Mouse (Mus musculus): ENCODE results near the gene 4931428L18Rik. TPM values are rescaled to one million over a fixed set of nuclear protein-coding genes. Genes with fewer than 3 reads are reported as not detected.

The 4931428L18Rik gene
- polyA plus RNA-seq, 1 experiment from 2014 or later, result not detected

DNA sequence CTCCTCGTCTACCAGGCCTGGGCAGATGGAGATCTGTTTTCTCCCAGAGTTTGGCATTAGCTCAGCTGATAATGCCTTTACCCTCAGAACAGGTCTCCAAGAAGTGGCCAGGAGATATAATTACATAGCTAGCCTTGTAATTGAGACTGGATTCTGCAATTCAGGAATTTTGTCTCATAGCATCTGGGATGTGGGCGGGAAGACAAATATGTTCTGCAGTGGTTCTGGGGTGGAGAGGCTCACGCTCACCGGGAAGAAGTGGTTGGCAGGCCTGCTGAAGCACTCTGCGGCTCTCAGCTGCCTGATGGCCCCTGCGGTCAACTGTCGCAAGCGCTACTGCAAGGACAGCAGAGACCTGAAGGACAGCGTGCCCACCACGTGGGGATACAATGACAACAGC lies 18.7 kb downstream of the 4931428L18Rik start:
- WGBS, result 87% methylated on average over 10 of the region's 10 CpGs
- H3K27ac ChIP-seq (ENCODE audit: low read length), result no peak overlapping the region

DNA sequence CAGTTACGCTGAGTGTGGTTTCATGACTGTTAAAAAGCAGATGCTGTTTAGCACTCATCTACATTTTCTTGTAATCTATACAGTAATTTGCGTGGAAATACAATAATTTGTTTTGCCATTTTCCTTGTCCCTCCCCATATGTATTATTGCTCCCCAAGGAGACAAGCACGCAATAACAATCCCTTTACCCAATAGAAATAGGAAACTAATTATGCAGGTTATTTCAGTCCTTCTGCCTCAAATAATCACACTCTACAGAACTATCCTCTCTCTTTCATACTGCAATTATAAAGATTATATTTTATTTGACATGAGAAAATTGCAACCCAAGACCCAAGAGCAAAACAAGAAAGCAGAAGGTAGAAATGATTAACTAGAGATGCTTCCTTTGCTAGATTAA lies 25.5 kb downstream of the 4931428L18Rik start:
- ATAC-seq (ENCODE audit: insufficient number of reproducible peaks, insufficient read depth, low FRiP score, low read depth), result no peak
- Histone ChIP-seq H3K9ac (replicated peaks; ENCODE audit: low read depth, low read length) (no peak overlapping the region), H3K4me2 (replicated peaks; ENCODE audit: low read depth, low read length) (no peak overlapping the region), H3K9me3 (ENCODE audit: control insufficient read depth, low read depth, low read length) (no peaks in the 10 kb centered on the region), H3K4me1 (ENCODE audit: control insufficient read depth, insufficient read depth, low read length) (no peaks in the 10 kb centered on the region), H3K4me3 (ENCODE audit: low read depth, low read length) (no peak overlapping the region), H3K27ac (ENCODE audit: low read length) (no peak overlapping the region), H3K27me3 (ENCODE audit: control insufficient read depth, insufficient read depth, low read length) (no peaks in the 10 kb centered on the region), H3K36me3 (ENCODE audit: control insufficient read depth, insufficient read depth, low read length) (no peaks in the 10 kb centered on the region)
- 97% methylated on average over 3 of the region's 3 CpGs for WGBS

More for the DNA sequence above, 18.7 kb downstream of the 4931428L18Rik start:
- Histone ChIP-seq H3K27me3 (ENCODE audit: control insufficient read depth, insufficient read depth, low read length) (no peaks in the 10 kb centered on the region), H3K9ac (replicated peaks; ENCODE audit: low read depth, low read length) (no peak overlapping the region), H3K9me3 (ENCODE audit: control insufficient read depth, low read depth, low read length) (no peaks in the 10 kb centered on the region), H3K4me2 (replicated peaks; ENCODE audit: low read depth, low read length) (no peak overlapping the region), H3K36me3 (ENCODE audit: control insufficient read depth, insufficient read depth, low read length) (no peaks in the 10 kb centered on the region), H3K4me3 (ENCODE audit: low read depth, low read length) (no peak overlapping the region), H3K4me1 (ENCODE audit: control insufficient read depth, insufficient read depth, low read length) (no peaks in the 10 kb centered on the region)
- ATAC-seq (ENCODE audit: insufficient number of reproducible peaks, insufficient read depth, low FRiP score, low read depth), result no peak

DNA sequence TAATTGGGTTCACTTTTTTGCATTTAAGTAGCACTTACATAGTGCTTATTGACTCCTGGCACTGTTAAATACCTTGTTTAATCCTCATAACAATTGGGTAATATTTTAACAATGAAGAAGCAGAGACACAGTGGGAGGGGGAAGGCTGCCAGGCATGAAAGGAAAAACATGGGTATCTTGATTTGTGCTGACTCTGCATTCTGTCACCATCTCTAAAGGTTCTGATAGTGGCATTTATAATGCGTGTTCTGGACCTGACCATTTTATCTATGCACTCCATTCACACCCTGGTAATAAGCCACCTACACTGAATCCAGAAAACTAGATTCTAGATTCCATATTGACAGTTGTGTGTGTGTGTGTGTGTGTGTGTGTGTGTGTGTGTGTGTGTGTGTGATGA lies 26.9 kb downstream of the 4931428L18Rik start:
- H3K4me1 ChIP-seq (ENCODE audit: control insufficient read depth, insufficient read depth, low read length), result no peaks in the 10 kb centered on the region
- H3K27ac ChIP-seq (ENCODE audit: low read length), result no peak overlapping the region
- H3K9me3 ChIP-seq (ENCODE audit: control insufficient read depth, low read depth, low read length), result no peaks in the 10 kb centered on the region
- no peak overlapping the region for H3K4me2 ChIP-seq (replicated peaks; ENCODE audit: low read depth, low read length)
- H3K36me3 ChIP-seq (ENCODE audit: control insufficient read depth, insufficient read depth, low read length), result no peaks in the 10 kb centered on the region
- no peaks in the 10 kb centered on the region for H3K27me3 ChIP-seq (ENCODE audit: control insufficient read depth, insufficient read depth, low read length)
- ATAC-seq (ENCODE audit: insufficient number of reproducible peaks, insufficient read depth, low FRiP score, low read depth), result no peak
- 74% methylated on average over 1 of the region's 1 CpGs for WGBS
- H3K9ac ChIP-seq (replicated peaks; ENCODE audit: low read depth, low read length), result no peak overlapping the region
- H3K4me3 ChIP-seq (ENCODE audit: low read depth, low read length), result no peak overlapping the region

DNA sequence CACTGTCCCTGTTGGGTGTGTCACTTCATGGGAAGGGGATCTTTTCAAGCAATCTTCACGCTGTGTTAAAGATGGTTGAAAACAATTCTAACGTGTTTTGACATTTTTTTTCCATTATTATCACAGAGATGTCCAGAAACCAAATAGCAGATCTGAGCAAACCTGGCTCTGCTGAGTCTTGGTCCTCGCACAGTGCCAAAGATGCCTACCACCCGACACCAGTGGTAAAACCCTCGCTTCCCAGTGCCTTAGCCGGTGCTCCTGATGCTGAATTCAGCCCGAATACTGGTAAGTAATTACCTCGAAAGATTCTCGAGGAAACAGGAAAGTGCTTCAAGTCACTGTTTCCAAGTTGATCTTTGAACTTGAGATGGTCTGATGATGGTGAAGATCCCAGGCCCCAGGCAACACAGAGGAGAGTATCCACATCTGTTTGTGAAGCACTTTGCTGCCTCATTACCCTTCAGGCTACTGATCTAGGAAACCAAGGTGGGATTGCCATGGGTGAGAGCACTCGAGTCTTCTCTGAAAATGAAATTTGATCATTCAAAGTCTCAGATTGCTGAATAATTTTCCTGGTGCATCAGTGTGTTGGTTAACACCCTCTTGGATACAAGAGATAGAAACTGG lies 32.1 kb downstream of the 4931428L18Rik start:
- no peak for ATAC-seq (ENCODE audit: insufficient number of reproducible peaks, insufficient read depth, low FRiP score, low read depth)

DNA sequence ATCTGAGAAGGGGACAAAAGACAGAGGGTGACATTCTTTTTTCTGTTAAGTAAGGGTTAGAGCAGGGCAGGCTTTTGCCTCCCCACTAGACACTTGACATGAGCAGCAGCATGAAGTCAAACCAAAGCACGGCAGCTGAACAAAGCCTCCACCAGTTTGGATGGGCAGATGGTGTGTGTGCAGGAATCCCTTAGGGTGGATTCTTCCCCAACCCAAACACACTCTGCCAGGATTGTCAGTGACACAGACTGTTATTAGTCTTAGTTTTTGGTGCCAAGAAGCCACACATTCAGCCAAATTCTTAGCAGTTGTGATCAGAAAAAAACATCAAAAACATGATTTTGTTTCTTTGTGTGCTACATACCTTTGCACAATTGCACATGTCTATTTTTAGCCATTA lies 44.2 kb downstream of the 4931428L18Rik start:
- H3K36me3 ChIP-seq (ENCODE audit: control insufficient read depth, insufficient read depth, low read length), result no peaks in the 10 kb centered on the region
- H3K9ac ChIP-seq (replicated peaks; ENCODE audit: low read depth, low read length), result no peak overlapping the region
- H3K27ac ChIP-seq (ENCODE audit: low read length), result no peak overlapping the region
- WGBS, result 81% methylated on average over 1 of the region's 1 CpGs
- no peak for ATAC-seq (ENCODE audit: insufficient number of reproducible peaks, insufficient read depth, low FRiP score, low read depth)
- H3K4me3 ChIP-seq (ENCODE audit: low read depth, low read length), result no peak overlapping the region
- no peaks in the 10 kb centered on the region for H3K4me1 ChIP-seq (ENCODE audit: control insufficient read depth, insufficient read depth, low read length)
- no peaks in the 10 kb centered on the region for H3K9me3 ChIP-seq (ENCODE audit: control insufficient read depth, low read depth, low read length)
- H3K4me2 ChIP-seq (replicated peaks; ENCODE audit: low read depth, low read length), result no peak overlapping the region
- no peaks in the 10 kb centered on the region for H3K27me3 ChIP-seq (ENCODE audit: control insufficient read depth, insufficient read depth, low read length)

More for the DNA sequence above, 32.1 kb downstream of the 4931428L18Rik start:
- Histone ChIP-seq H3K9ac (replicated peaks; ENCODE audit: low read depth, low read length) (no peak overlapping the region), H3K36me3 (ENCODE audit: control insufficient read depth, insufficient read depth, low read length) (no peaks in the 10 kb centered on the region), H3K27me3 (ENCODE audit: control insufficient read depth, insufficient read depth, low read length) (no peaks in the 10 kb centered on the region), H3K27ac (ENCODE audit: low read length) (no peak overlapping the region), H3K9me3 (ENCODE audit: control insufficient read depth, low read depth, low read length) (no peaks in the 10 kb centered on the region), H3K4me3 (ENCODE audit: low read depth, low read length) (no peak overlapping the region), H3K4me1 (ENCODE audit: control insufficient read depth, insufficient read depth, low read length) (no peaks in the 10 kb centered on the region), H3K4me2 (replicated peaks; ENCODE audit: low read depth, low read length) (no peak overlapping the region)
- WGBS, result 79% methylated on average over 10 of the region's 10 CpGs

DNA sequence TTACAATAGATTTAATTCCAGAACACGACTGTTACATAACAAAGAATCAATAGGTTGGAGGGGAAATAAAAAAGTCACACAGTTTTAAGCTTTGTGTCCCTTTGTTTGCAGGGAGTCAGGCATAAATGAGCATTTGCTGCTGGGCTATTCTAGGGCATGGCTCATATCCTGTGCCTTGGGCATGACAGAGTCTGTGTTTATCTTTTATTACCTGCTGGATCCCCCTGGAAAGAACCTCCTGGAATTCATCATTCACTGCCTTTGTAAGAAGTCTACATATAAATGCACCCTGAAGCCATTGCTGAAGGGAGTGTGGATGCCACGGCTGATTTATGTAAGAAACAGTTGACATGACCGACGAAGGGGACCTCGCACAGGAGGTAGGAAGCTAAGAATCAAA lies 46.4 kb downstream of the 4931428L18Rik start, which contains the start of gene Lgsn:
Lgsn (plus strand) TSS at position 301 of the 400 bp plus-strand sequence.
- no peak within 1 kb of the TSS for H3K4me2 ChIP-seq (replicated peaks; ENCODE audit: low read depth, low read length)
- H3K4me1 ChIP-seq (ENCODE audit: control insufficient read depth, insufficient read depth, low read length), result no peaks in the 10 kb centered on the region
- H3K27ac ChIP-seq (ENCODE audit: low read length), result no peak within 1 kb of the TSS
- H3K27me3 ChIP-seq (ENCODE audit: control insufficient read depth, insufficient read depth, low read length), result no peaks in the 10 kb centered on the region
- WGBS, result 58% methylated on average over 5 of the region's 5 CpGs
- H3K4me3 ChIP-seq (ENCODE audit: low read depth, low read length), result no peak within 1 kb of the TSS
- ATAC-seq (ENCODE audit: insufficient number of reproducible peaks, insufficient read depth, low FRiP score, low read depth), result no peak
- H3K36me3 ChIP-seq (ENCODE audit: control insufficient read depth, insufficient read depth, low read length), result no peaks in the 10 kb centered on the region
- no peaks in the 10 kb centered on the region for H3K9me3 ChIP-seq (ENCODE audit: control insufficient read depth, low read depth, low read length)
- no peak within 1 kb of the TSS for H3K9ac ChIP-seq (replicated peaks; ENCODE audit: low read depth, low read length)

DNA sequence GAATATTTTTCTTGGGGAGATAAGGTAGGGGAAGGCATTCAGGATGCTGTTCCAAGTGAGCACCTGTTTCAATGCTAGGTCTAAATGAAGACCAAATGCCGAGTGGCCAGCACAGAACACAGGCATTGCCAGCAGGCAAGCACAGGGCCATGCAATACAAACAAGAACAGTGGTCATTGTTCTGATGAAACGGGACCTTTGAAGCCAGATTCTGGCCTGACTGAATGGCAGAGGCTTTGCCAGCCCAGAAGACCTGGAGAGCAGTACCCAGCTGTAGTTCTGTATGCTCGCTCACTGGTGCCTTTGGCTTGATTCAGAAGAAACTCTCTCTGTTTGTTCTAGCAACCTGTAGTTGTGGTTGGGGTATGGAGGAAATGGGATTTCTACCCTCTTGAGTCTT lies 47.1 kb downstream of the 4931428L18Rik start:
- Histone ChIP-seq H3K36me3 (ENCODE audit: control insufficient read depth, insufficient read depth, low read length) (no peaks in the 10 kb centered on the region), H3K4me2 (replicated peaks; ENCODE audit: low read depth, low read length) (no peak overlapping the region), H3K27me3 (ENCODE audit: control insufficient read depth, insufficient read depth, low read length) (no peaks in the 10 kb centered on the region), H3K9ac (replicated peaks; ENCODE audit: low read depth, low read length) (no peak overlapping the region), H3K27ac (ENCODE audit: low read length) (no peak overlapping the region), H3K9me3 (ENCODE audit: control insufficient read depth, low read depth, low read length) (no peaks in the 10 kb centered on the region), H3K4me3 (ENCODE audit: low read depth, low read length) (no peak overlapping the region), H3K4me1 (ENCODE audit: control insufficient read depth, insufficient read depth, low read length) (no peaks in the 10 kb centered on the region)
- no peak for ATAC-seq (ENCODE audit: insufficient number of reproducible peaks, insufficient read depth, low FRiP score, low read depth)
- 72% methylated on average over 3 of the region's 3 CpGs for WGBS

DNA sequence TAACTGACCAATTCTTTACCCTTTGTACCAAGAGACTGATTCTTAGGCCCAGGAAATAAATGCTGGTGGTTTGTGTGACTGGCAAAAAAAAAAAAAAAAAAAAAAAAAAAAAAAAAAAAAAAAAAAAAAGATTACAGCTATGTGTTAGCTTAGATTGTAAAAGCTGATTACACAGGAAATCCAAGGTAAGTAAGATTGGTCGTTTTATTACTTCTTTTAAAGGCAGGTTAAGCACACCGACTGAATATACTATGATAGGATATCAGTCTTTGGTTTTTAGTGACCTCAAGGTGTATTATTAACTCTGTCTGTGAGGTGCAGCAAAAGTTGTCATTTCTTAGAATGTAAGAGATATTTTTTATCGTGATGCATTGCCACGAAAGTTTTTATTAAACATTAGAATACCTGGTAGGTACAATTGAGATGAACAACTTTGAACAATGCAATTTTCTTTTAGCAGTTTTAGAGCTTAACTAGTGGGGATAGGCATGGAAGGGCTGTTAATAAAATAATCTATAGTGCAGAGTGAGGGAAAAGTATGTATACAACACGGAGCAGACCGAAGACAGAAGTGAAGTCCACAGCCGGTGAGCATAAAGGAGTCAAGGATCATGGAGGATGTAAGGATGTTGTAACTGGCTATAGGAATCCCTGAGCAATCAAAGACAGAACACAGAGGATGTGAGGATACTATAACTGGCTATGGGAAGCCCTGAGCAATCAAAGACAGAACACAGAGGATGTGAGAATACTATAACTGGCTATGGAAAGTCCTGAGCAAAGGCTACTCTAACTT lies 57.0 kb downstream of the 4931428L18Rik start:
- Histone ChIP-seq H3K4me3 (ENCODE audit: low read depth, low read length) (no peak overlapping the region), H3K27me3 (ENCODE audit: control insufficient read depth, insufficient read depth, low read length) (no peaks in the 10 kb centered on the region), H3K4me2 (replicated peaks; ENCODE audit: low read depth, low read length) (no peak overlapping the region), H3K36me3 (ENCODE audit: control insufficient read depth, insufficient read depth, low read length) (no peaks in the 10 kb centered on the region), H3K27ac (ENCODE audit: low read length) (no peak overlapping the region), H3K9me3 (ENCODE audit: control insufficient read depth, low read depth, low read length) (no peaks in the 10 kb centered on the region), H3K9ac (replicated peaks; ENCODE audit: low read depth, low read length) (no peak overlapping the region), H3K4me1 (ENCODE audit: control insufficient read depth, insufficient read depth, low read length) (no peaks in the 10 kb centered on the region)
- ATAC-seq (ENCODE audit: insufficient number of reproducible peaks, insufficient read depth, low FRiP score, low read depth), result no peak
- WGBS, result 81% methylated on average over 7 of the region's 7 CpGs

All from stomach, embryonic 14.5 days (tissue).